Mouse (Mus musculus): ENCODE data around the gene Hspa4.

GRCm38 (mm10) chr11:53300330-53301166, at the start of gene Hspa4:
- no peak for TF ChIP-seq CTCF (conservative IDR thresholded peaks at IDR 0.05 in 1 of 2, IDR thresholded peaks at IDR 0.05 in 1 of 2; ENCODE audit: low read depth in 2 of 2, low read length in 2 of 2)
- peak; percentile 55; the same call in 1 of the 2 replicates for TF ChIP-seq IRF4 (IDR thresholded peaks at IDR 0.05; ENCODE audit: low read depth, low read length)
- no peak; the same call in 1 of the 2 replicates for TF ChIP-seq MAX (IDR thresholded peaks at IDR 0.05; ENCODE audit: low read length)
- TF ChIP-seq CHD1 (IDR thresholded peaks at IDR 0.05; ENCODE audit: low read depth, low read length): no peak; the same call in 1 of the 2 replicates
- TF ChIP-seq MEF2A (IDR thresholded peaks at IDR 0.05; ENCODE audit: borderline replicate concordance, low read depth, low read length): no peak
- TF ChIP-seq POLR2A (IDR thresholded peaks at IDR 0.05; ENCODE audit: low read depth, low read length): peak; percentile 93
- peak; percentile 87 for TF ChIP-seq TBP (conservative IDR thresholded peaks at IDR 0.05; ENCODE audit: low read depth, low read length)
- TF ChIP-seq RAD21 (IDR thresholded peaks at IDR 0.05; ENCODE audit: low read depth, low read length): no peak
- no peak; the same call in 1 of the 2 replicates for TF ChIP-seq UBTF (IDR thresholded peaks at IDR 0.05; ENCODE audit: low read depth, low read length)
- no peak; the same call in 1 of the 2 replicates for TF ChIP-seq SIN3A (IDR thresholded peaks at IDR 0.05; ENCODE audit: low read length)
